Mouse (Mus musculus) neutrophil, adult 65 days (primary cell): ENCODE results near the gene Pcdh17. TPM values are rescaled to one million over a fixed set of nuclear protein-coding genes. Genes with fewer than 3 reads are reported as not detected.

Experiments
- total RNA-seq: library from RNA; stranded (reverse); gene quantifications from 2 replicates; pipeline ENCODE4 v1.2.4, GENCODE M21; 2023

Gene Pcdh17
- total RNA-seq, result not detected in 2 replicates

GRCm38 (mm10) chr14:84443288-84443686, at the start of gene Pcdh17:
Pcdh17 (plus strand) TSS chr14:84443563.

